Mouse (Mus musculus): ENCODE measurements around the gene Ino80b. TPM values are rescaled to one million over a fixed set of nuclear protein-coding genes. Genes with fewer than 3 reads are reported as not detected.
A peak's percentile ranks its signal among the peaks of the same experiment; 100 is the strongest.

The Ino80b gene
- polyA plus RNA-seq, 1 experiment from 2014 or later, result 13.5 TPM

DNA sequence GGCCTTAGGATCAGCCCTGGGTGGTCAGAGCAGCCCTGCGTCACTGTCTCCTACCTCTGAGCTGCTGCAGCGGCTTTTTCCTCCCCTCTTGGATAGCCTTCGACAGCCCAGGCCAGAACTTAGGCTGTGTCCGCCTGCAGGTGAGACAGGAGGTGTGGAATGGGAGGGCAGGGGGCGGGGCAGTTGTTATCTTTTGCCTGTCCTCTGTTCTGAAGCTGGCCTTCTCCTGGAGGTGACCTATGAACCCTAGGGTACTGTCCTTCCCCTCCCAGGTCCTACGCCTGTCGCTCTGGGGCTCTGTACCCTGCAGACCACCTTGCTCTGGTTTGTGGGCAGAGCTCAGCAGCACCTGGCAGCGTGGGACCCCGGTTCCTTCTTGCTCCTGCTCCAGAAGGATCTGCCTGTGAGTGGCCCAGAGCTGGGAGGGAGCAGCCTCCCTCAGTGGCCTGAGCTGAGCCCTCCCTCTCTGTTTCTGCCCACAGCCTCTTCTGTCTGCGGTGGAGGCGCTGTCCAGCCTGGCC is 22.0 kb downstream of the Ino80b start:
- Histone ChIP-seq H3K4me3 (ENCODE audit: low read length) (peak overlapping the region; percentile 70), H3K27ac (ENCODE audit: low read depth, low read length) (no peak overlapping the region; the same call in 1 of the 2 replicates), H3K9me3 (ENCODE audit: control insufficient read depth, low read length) (no peaks in the 10 kb centered on the region), H3K4me2 (ENCODE audit: low read length) (peak overlapping the region; percentile 69), H3K9ac (ENCODE audit: low read depth, low read length) (peak overlapping the region; percentile 78), H3K27me3 (replicated peaks; ENCODE audit: control insufficient read depth, insufficient read depth, low read length) (no peaks in the 10 kb centered on the region), H3K36me3 (ENCODE audit: control insufficient read depth, insufficient read depth, low read length) (no peaks in the 10 kb centered on the region), H3K4me1 (ENCODE audit: control insufficient read depth, insufficient read depth, low read depth, low read length) (peaks cover 19% of the 10 kb centered on the region)
- WGBS, result 54% methylated on average over 11 of the region's 11 CpGs
- ATAC-seq, result no peak; the same call in 1 of the 2 replicates

- ATAC-seq, result peak; percentile 75
- peak overlapping the region; percentile 70 for H3K4me3 ChIP-seq (ENCODE audit: low read length)
- no peaks in the 10 kb centered on the region for H3K27me3 ChIP-seq (replicated peaks; ENCODE audit: control insufficient read depth, insufficient read depth, low read length)
- peak overlapping the region; percentile 84 for H3K27ac ChIP-seq (ENCODE audit: low read depth, low read length)
- H3K36me3 ChIP-seq (ENCODE audit: control insufficient read depth, insufficient read depth, low read length), result no peaks in the 10 kb centered on the region
- H3K4me2 ChIP-seq (ENCODE audit: low read length), result peak overlapping the region; percentile 69
- peaks cover 13% of the 10 kb centered on the region for H3K4me1 ChIP-seq (ENCODE audit: control insufficient read depth, insufficient read depth, low read depth, low read length)
- peak overlapping the region; percentile 78 for H3K9ac ChIP-seq (ENCODE audit: low read depth, low read length)
- WGBS, result under 1% methylated on average over 66 of the region's 74 CpGs
- H3K9me3 ChIP-seq (ENCODE audit: control insufficient read depth, low read length), result no peaks in the 10 kb centered on the region
Observed at GRCm38 (mm10) chr6:83101688-83102556, 23.3 kb downstream of the Ino80b start.

GRCm38 (mm10) chr6:83101316-83101687 is 23.9 kb downstream of the Ino80b start, which contains the start of the genes Ccdc142 and Gm42688:
Gene Ccdc142 (plus strand): TSS chr6:83101601.
Gene Gm42688 (plus strand): TSS chr6:83101617.
- peak within 1 kb of the TSS; percentile 78 for H3K9ac ChIP-seq (ENCODE audit: low read depth, low read length)
- peaks cover 2% of the 10 kb centered on the region; the same call in 1 of the 2 replicates for H3K27me3 ChIP-seq (replicated peaks; ENCODE audit: control insufficient read depth, insufficient read depth, low read length)
- H3K4me2 ChIP-seq (ENCODE audit: low read length), result peak within 1 kb of the TSS; percentile 69
- H3K9me3 ChIP-seq (ENCODE audit: control insufficient read depth, low read length), result no peaks in the 10 kb centered on the region
- no peaks in the 10 kb centered on the region for H3K36me3 ChIP-seq (ENCODE audit: control insufficient read depth, insufficient read depth, low read length)
- H3K27ac ChIP-seq (ENCODE audit: low read depth, low read length), result peak within 1 kb of the TSS; percentile 84
- H3K4me3 ChIP-seq (ENCODE audit: low read length), result peak within 1 kb of the TSS; percentile 70
- WGBS, result under 1% methylated on average over 25 of the region's 25 CpGs
- ATAC-seq, result peak; percentile 92
- H3K4me1 ChIP-seq (ENCODE audit: control insufficient read depth, insufficient read depth, low read depth, low read length), result peaks cover 13% of the 10 kb centered on the region

DNA sequence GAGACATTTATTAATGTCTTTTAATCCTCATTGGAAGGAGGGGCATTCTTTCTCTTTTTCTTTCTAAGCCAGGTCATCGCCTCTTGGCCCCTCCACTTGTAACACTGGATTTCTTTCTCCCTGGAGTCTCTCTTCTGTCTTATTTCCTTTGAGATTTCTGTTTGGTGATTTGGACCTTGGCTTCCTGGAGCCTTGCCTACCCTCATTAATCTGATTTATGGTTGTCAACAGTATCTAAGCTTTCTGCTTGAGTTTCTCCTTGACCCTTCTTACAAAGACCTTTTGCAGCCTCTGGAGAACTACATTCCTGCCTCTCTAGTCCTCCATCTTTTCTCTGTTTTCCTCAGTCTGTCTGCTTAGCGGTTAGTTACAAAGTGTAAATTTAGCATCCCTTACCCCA is 26.8 kb downstream of the Ino80b start:
- no peaks in the 10 kb centered on the region for H3K36me3 ChIP-seq (ENCODE audit: control insufficient read depth, insufficient read depth, low read length)
- no peak overlapping the region for H3K4me3 ChIP-seq (ENCODE audit: low read length)
- 65% methylated on average over 2 of the region's 2 CpGs for WGBS
- H3K9me3 ChIP-seq (ENCODE audit: control insufficient read depth, low read length), result no peaks in the 10 kb centered on the region
- H3K4me1 ChIP-seq (ENCODE audit: control insufficient read depth, insufficient read depth, low read depth, low read length), result peaks cover 11% of the 10 kb centered on the region
- no peak overlapping the region for H3K9ac ChIP-seq (ENCODE audit: low read depth, low read length)
- H3K27me3 ChIP-seq (replicated peaks; ENCODE audit: control insufficient read depth, insufficient read depth, low read length), result peaks cover 2% of the 10 kb centered on the region; the same call in 1 of the 2 replicates
- no peak for ATAC-seq
- H3K4me2 ChIP-seq (ENCODE audit: low read length), result no peak overlapping the region
- no peak overlapping the region for H3K27ac ChIP-seq (ENCODE audit: low read depth, low read length)

DNA sequence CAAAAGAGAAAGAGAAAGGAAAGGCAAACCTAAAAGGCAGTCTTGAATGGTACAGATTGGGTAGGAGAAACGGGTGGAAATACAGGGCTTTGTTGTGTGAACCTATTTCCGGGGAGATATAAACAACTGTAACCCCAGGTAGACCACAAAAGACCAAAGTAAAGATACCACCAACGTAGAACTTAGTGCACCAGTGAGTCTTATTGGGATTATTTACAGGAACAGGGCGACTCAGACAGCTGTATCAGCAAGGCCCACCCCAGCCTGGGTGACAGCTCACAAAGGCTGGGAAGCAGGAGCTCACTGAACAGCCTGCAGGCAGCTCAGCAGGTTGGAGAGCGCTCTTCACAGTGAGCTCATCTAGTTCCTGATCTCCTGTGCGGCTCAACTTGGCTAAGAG is 29.3 kb downstream of the Ino80b start:
- 38% methylated on average over 6 of the region's 6 CpGs for WGBS
- H3K27ac ChIP-seq (ENCODE audit: low read depth, low read length), result no peak overlapping the region

GRCm38 (mm10) chr6:83092416-83093127 is 32.7 kb downstream of the Ino80b start:
- Histone ChIP-seq H3K9ac (ENCODE audit: low read depth, low read length) (no peak overlapping the region), H3K4me1 (ENCODE audit: control insufficient read depth, insufficient read depth, low read depth, low read length) (peaks cover 1% of the 10 kb centered on the region; the same call in 1 of the 2 replicates), H3K27ac (ENCODE audit: low read depth, low read length) (no peak overlapping the region), H3K27me3 (replicated peaks; ENCODE audit: control insufficient read depth, insufficient read depth, low read length) (peaks cover 31% of the 10 kb centered on the region), H3K9me3 (ENCODE audit: control insufficient read depth, low read length) (no peaks in the 10 kb centered on the region), H3K4me3 (ENCODE audit: low read length) (no peak overlapping the region), H3K36me3 (ENCODE audit: control insufficient read depth, insufficient read depth, low read length) (no peaks in the 10 kb centered on the region), H3K4me2 (ENCODE audit: low read length) (no peak overlapping the region)
- no peak for ATAC-seq
- WGBS, result 43% methylated on average over 6 of the region's 6 CpGs

More for the DNA sequence above, 29.3 kb downstream of the Ino80b start:
- Histone ChIP-seq H3K4me2 (ENCODE audit: low read length) (no peak overlapping the region), H3K4me3 (ENCODE audit: low read length) (no peak overlapping the region), H3K9me3 (ENCODE audit: control insufficient read depth, low read length) (no peaks in the 10 kb centered on the region), H3K9ac (ENCODE audit: low read depth, low read length) (no peak overlapping the region), H3K4me1 (ENCODE audit: control insufficient read depth, insufficient read depth, low read depth, low read length) (no peaks in the 10 kb centered on the region), H3K36me3 (ENCODE audit: control insufficient read depth, insufficient read depth, low read length) (no peaks in the 10 kb centered on the region), H3K27me3 (replicated peaks; ENCODE audit: control insufficient read depth, insufficient read depth, low read length) (peaks cover 4% of the 10 kb centered on the region; the same call in 1 of the 2 replicates)
- ATAC-seq, result no peak

DNA sequence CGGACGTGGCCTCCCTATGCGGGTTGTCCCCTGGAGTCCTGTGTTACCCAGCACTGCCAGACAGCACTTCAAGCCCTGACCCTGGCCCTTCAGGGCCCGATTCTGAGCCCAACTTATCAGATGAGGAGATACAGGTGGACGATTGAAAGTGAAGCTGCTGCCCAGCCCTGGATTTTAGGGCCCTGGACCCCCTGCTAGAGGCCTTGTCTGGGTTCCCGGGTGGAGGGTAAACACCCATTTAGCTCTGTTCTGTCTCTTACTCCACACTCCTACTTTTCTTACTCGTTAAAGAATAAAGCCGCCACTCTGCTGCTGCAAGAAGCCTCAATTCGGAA is 37.3 kb downstream of the Ino80b start:
- no peak overlapping the region for H3K9ac ChIP-seq (ENCODE audit: low read depth, low read length)
- peaks cover 69% of the 10 kb centered on the region for H3K27me3 ChIP-seq (replicated peaks; ENCODE audit: control insufficient read depth, insufficient read depth, low read length)
- H3K4me3 ChIP-seq (ENCODE audit: low read length), result peak overlapping the region; percentile 20; the same call in 1 of the 2 replicates
- H3K36me3 ChIP-seq (ENCODE audit: control insufficient read depth, insufficient read depth, low read length), result no peaks in the 10 kb centered on the region
- no peaks in the 10 kb centered on the region for H3K9me3 ChIP-seq (ENCODE audit: control insufficient read depth, low read length)
- peaks cover 4% of the 10 kb centered on the region; the same call in 1 of the 2 replicates for H3K4me1 ChIP-seq (ENCODE audit: control insufficient read depth, insufficient read depth, low read depth, low read length)
- ATAC-seq, result no peak
- peak overlapping the region; percentile 46 for H3K4me2 ChIP-seq (ENCODE audit: low read length)
- WGBS, result 4% methylated on average over 9 of the region's 9 CpGs
- no peak overlapping the region for H3K27ac ChIP-seq (ENCODE audit: low read depth, low read length)

- Histone ChIP-seq H3K27ac (ENCODE audit: low read depth, low read length) (no peak overlapping the region), H3K4me2 (ENCODE audit: low read length) (peak overlapping the region; percentile 46), H3K36me3 (ENCODE audit: control insufficient read depth, insufficient read depth, low read length) (no peaks in the 10 kb centered on the region; the same call in 1 of the 2 replicates), H3K27me3 (replicated peaks; ENCODE audit: control insufficient read depth, insufficient read depth, low read length) (peaks cover 74% of the 10 kb centered on the region), H3K4me1 (ENCODE audit: control insufficient read depth, insufficient read depth, low read depth, low read length) (peaks cover 4% of the 10 kb centered on the region; the same call in 1 of the 2 replicates), H3K9me3 (ENCODE audit: control insufficient read depth, low read length) (no peaks in the 10 kb centered on the region), H3K4me3 (ENCODE audit: low read length) (peak overlapping the region; percentile 20), H3K9ac (ENCODE audit: low read depth, low read length) (no peak overlapping the region)
- ATAC-seq, result no peak
- WGBS, result under 1% methylated on average over 45 of the region's 47 CpGs
Observed at GRCm38 (mm10) chr6:83087205-83087925, 37.9 kb downstream of the Ino80b start.

Measured in hindbrain, embryonic 16.5 days (tissue).